Comparison of ENCODE assay signal across 8 mouse cellular contexts in the genomic region with DNA sequence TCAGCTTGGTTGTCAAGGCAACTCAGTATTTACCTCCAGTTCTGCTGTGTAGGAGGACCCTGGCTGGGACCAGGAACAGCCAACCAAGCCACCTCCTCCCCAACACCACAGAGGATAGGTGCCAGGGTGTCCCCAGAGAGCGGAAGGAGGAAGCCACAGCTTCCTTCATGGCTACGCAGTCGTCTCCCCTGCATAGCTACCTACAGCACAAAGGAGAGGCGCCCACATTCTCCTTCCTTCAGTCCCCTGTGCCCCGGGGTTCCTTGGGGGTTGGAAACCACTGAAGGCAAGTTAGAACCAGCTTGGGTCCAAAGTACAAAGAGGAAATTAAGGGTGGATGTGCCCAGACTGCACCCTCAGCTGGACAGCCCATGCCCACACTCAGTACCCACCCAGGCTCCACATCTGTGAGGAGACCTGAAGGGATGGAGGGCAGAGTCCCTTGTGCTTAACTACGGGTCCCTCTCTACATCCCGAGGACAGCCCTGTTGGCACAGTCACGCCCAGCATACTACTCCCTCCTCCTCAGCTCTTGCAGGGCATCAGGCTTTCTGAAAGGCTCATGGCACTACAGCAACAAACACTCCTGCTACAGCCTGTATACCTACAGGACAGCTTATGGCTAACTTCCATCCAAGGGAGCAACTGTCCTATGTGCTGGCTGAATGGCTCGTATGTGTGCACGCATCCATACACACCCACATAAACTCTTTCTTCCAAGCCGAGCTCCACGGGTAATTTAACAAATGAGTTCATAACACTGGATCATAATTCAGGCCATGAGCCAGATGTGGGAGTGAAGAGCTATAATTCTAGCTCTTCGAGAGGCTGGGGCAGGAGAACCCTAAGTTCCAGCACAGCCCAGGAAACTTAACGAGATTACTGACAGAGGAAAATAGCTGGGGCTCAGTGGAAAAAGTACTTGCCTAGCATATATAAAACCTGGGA. TPM values are rescaled to one million over a fixed set of nuclear protein-coding genes. Genes with fewer than 3 reads are reported as not detected.
DNase-seq lines count a peak whose midpoint lies in the region; ATAC-seq and TF ChIP-seq lines count a peak whose summit lies in the region.

No protein-coding gene starts in this region.

- no peaks in the 10 kb centered on the region for H3K36me3 ChIP-seq in forebrain, postnatal 0 days (ENCODE audit: insufficient read depth)
- H3K36me3 ChIP-seq in intestine, embryonic 16.5 days (ENCODE audit: control insufficient read depth, insufficient read depth, low read length), result no peaks in the 10 kb centered on the region
- no peaks in the 10 kb centered on the region; the same call in 1 of the 2 replicates for H3K36me3 ChIP-seq in liver, embryonic 16.5 days (ENCODE audit: control insufficient read depth, insufficient read depth)

- 56% methylated on average over 14 of the region's 14 CpGs for WGBS in forebrain, postnatal 0 days
- WGBS in intestine, embryonic 16.5 days, result 56% methylated on average over 14 of the region's 14 CpGs
- 48% methylated on average over 14 of the region's 14 CpGs for WGBS in liver, embryonic 16.5 days (ENCODE audit: insufficient replicate concordance)

- H3K4me1 ChIP-seq in forebrain, postnatal 0 days (ENCODE audit: insufficient read depth), result peaks cover 22% of the 10 kb centered on the region
- H3K4me1 ChIP-seq in intestine, embryonic 16.5 days (ENCODE audit: control insufficient read depth, insufficient read depth, low read length), result peaks cover 38% of the 10 kb centered on the region
- peaks cover 76% of the 10 kb centered on the region for H3K4me1 ChIP-seq in liver, embryonic 16.5 days (ENCODE audit: control insufficient read depth, low read depth, low read length)

- no peaks in the 10 kb centered on the region for H3K27me3 ChIP-seq in forebrain, postnatal 0 days (ENCODE audit: insufficient read depth, low read length)
- no peaks in the 10 kb centered on the region for H3K27me3 ChIP-seq in intestine, embryonic 16.5 days (replicated peaks; ENCODE audit: control insufficient read depth, insufficient read depth, low read length)
- no peaks in the 10 kb centered on the region for H3K27me3 ChIP-seq in liver, embryonic 16.5 days (ENCODE audit: control insufficient read depth, insufficient read depth, low read depth, low read length)

- DNase-seq in layer of hippocampus, adult 18-20 months (ENCODE audit: low spot score in 2 of 2), result peak; percentile 60 to 85
- DNase-seq in layer of hippocampus, postnatal 14 days (ENCODE audit: low spot score in 2 of 2), result no peak
- peak; percentile 22 for DNase-seq in forebrain, postnatal 0 days
- no peak for DNase-seq in embryo, embryonic 10 days (ENCODE audit: low spot score)

- peak; percentile 85 for ATAC-seq in activated CD4-positive, CD25-positive, alpha-beta regulatory T cell, adult 4 months
- peak; percentile 42; the same call in 1 of the 2 replicates for ATAC-seq in forebrain, postnatal 0 days
- peak; percentile 62 for ATAC-seq in intestine, embryonic 16.5 days
- peak; percentile 7; the same call in 1 of the 2 replicates for ATAC-seq in liver, embryonic 16.5 days (ENCODE audit: low read depth)
- peak; percentile 72 for ATAC-seq in neutrophil, adult 5-6 weeks (ENCODE audit: extremely low read depth, insufficient number of reproducible peaks, low FRiP score, poor library complexity, severe bottlenecking)

- no peaks in the 10 kb centered on the region for H3K9me3 ChIP-seq in forebrain, postnatal 0 days (ENCODE audit: low read length)
- H3K9me3 ChIP-seq in intestine, embryonic 16.5 days (ENCODE audit: control insufficient read depth, low read length), result peaks cover 2% of the 10 kb centered on the region; the same call in 1 of the 2 replicates
- no peaks in the 10 kb centered on the region for H3K9me3 ChIP-seq in liver, embryonic 16.5 days (replicated peaks; ENCODE audit: control insufficient read depth, low read length)

- TF ChIP-seq CTCF in forebrain, postnatal 0 days (IDR thresholded peaks at IDR 0.05; ENCODE audit: low read depth), result no peak

- H3K4me2 ChIP-seq in forebrain, postnatal 0 days (ENCODE audit: low read depth), result no peak overlapping the region
- peak overlapping the region; percentile 18; the same call in 1 of the 2 replicates for H3K4me2 ChIP-seq in intestine, embryonic 16.5 days (ENCODE audit: low read depth, low read length)
- no peak overlapping the region for H3K4me2 ChIP-seq in liver, embryonic 16.5 days (ENCODE audit: low read depth, low read length)

- no peak overlapping the region for H3K9ac ChIP-seq in forebrain, postnatal 0 days
- H3K9ac ChIP-seq in intestine, embryonic 16.5 days (ENCODE audit: low read depth, low read length), result 0 out of 2 replicates have a peak overlapping the region, but pooled peaks have one; percentile 17
- no peak overlapping the region; the same call in 1 of the 2 replicates for H3K9ac ChIP-seq in liver, embryonic 16.5 days (ENCODE audit: low read depth, low read length)

- peak overlapping the region; percentile 54 for H3K27ac ChIP-seq in forebrain, postnatal 0 days (ENCODE audit: low read depth, low read length)
- H3K27ac ChIP-seq in intestine, embryonic 16.5 days (ENCODE audit: low read length), result peak overlapping the region; percentile 76
- peak overlapping the region; percentile 13; the same call in 1 of the 2 replicates for H3K27ac ChIP-seq in liver, embryonic 16.5 days (ENCODE audit: low read length)

- H3K4me3 ChIP-seq in forebrain, postnatal 0 days (ENCODE audit: low read depth, low read length), result no peak overlapping the region
- no peak overlapping the region for H3K4me3 ChIP-seq in intestine, embryonic 16.5 days (ENCODE audit: low read length)
- no peak overlapping the region for H3K4me3 ChIP-seq in liver, embryonic 16.5 days (ENCODE audit: low read depth, low read length)

RNA-seq across cellular contexts. Expression of a gene that starts 9.0 kb away (rescaled TPM):
- total RNA-seq in layer of hippocampus, adult 18-20 months (2021), result not detected
- not detected for total RNA-seq in layer of hippocampus, postnatal 14 days (2021)
- under 1 TPM in 1 of 2 experiments, not detected in 1; 0.56 TPM for polyA plus RNA-seq in activated CD4-positive, CD25-positive, alpha-beta regulatory T cell, adult 4 months (2017; shearing (Covaris generic))
- total RNA-seq in forebrain, postnatal 0 days (2014; rRNA removed), result not detected in 2 replicates
- not detected in 2 replicates for polyA plus RNA-seq in forebrain, postnatal 0 days (2015; fragmentation: Nextera tagmentation; extraction: Ambion mirVana)
- polyA plus RNA-seq in intestine, embryonic 16.5 days (2015; fragmentation: Nextera tagmentation; extraction: Ambion mirVana), result not detected in 2 replicates
- not detected in 2 replicates for polyA plus RNA-seq in liver, embryonic 16.5 days (2015; fragmentation: Nextera tagmentation; extraction: Ambion mirVana)
- total RNA-seq in neutrophil, adult 5-6 weeks (2017), result not detected in 2 replicates

RNA-seq across cellular contexts. Expression of a gene that starts 13.0 kb away (rescaled TPM):
- 100 to 1,000 TPM; 202 to 217 TPM for total RNA-seq in layer of hippocampus, adult 18-20 months (2021)
- total RNA-seq in layer of hippocampus, postnatal 14 days (2021), result 100 to 1,000 TPM; 170 to 173 TPM
- 100 to 1,000 TPM; 153 to 178 TPM for polyA plus RNA-seq in activated CD4-positive, CD25-positive, alpha-beta regulatory T cell, adult 4 months (2017; shearing (Covaris generic))
- 25.5 and 32.0 TPM in 2 replicates for total RNA-seq in forebrain, postnatal 0 days (2014; rRNA removed)
- polyA plus RNA-seq in forebrain, postnatal 0 days (2015; fragmentation: Nextera tagmentation; extraction: Ambion mirVana), result 24.8 and 32.0 TPM in 2 replicates
- polyA plus RNA-seq in intestine, embryonic 16.5 days (2015; fragmentation: Nextera tagmentation; extraction: Ambion mirVana), result 23.1 and 23.3 TPM in 2 replicates
- polyA plus RNA-seq in liver, embryonic 16.5 days (2015; fragmentation: Nextera tagmentation; extraction: Ambion mirVana), result 15.6 and 16.6 TPM in 2 replicates
- total RNA-seq in neutrophil, adult 5-6 weeks (2017), result 118 and 138 TPM in 2 replicates

Comparison
In these comparisons a context has a peak if more than half of its experiments do, and no peak if none do; other contexts are left out.
1. DNase-seq: peak in layer of hippocampus, adult 18-20 months (2 of 2) and forebrain, postnatal 0 days (single experiment); none in layer of hippocampus, postnatal 14 days (0 of 2) and embryo, embryonic 10 days (single experiment).
2. ATAC-seq: peak in every context shown above with its lines; median percentile 85 in activated CD4-positive, CD25-positive, alpha-beta regulatory T cell, adult 4 months; 72 in neutrophil, adult 5-6 weeks; 62 in intestine, embryonic 16.5 days; 42 in forebrain, postnatal 0 days; 7 in liver, embryonic 16.5 days.
3. H3K27ac ChIP-seq: peak in every context shown above with its lines; median percentile 76 in intestine, embryonic 16.5 days; 54 in forebrain, postnatal 0 days; 13 in liver, embryonic 16.5 days.